Mouse (Mus musculus): ENCODE data around the gene Plxnc1.

Gene Plxnc1

DNA sequence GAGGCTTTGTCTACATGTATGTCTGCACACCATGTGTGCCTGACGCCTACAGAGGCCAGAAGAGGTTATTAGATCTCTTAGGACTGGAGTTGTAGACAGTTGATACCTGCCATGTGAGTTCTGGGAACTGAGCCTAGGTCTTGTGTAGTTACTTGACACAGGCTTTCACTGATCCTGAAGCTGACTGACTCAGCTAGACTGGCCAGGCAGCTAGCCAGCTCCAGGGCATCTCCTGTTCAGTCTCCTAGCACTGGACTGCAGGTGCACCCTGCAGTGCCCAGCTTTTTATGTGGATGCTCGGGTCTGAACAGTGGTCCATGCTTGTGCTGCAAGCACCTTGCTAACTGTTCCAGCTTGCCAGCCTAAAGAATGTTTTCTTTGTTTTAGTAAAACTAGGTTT is 197.6 kb downstream of the Plxnc1 start:
- no peak for DNase-seq (ENCODE audit: low spot score in 2 of 2)

DNA sequence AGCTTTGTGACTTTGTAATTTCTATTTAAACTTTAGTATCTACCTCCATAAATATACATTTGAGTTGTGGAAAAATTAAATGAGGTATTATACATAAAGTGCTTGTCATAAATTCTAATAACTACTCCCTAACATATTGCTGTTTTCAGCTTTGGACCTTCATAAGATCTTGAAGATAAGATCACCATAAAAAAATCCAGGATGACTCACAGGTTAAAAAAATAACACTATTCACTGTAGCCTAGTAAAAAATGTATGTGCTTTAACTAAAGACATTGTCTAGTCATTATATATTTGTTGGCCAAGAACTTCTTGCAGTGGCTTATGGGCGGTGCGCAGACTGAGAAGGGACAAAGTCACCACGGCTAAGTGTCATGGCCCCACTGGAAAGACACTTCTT is 203.2 kb downstream of the Plxnc1 start:
- no peak for DNase-seq (ENCODE audit: low spot score in 2 of 2)
